Mouse (Mus musculus) cortical plate, adult 2 months (tissue): ENCODE measurements at regions not wholly inside any gene's neighbourhood (a gene's known extent, or its start where the extent isn't known, plus 50 kb on each side); places are given as distances from the start of the nearest gene placed in this dataset.

Source experiments
- CTCF ChIP-seq: fragments of 200-500 bp; IDR thresholded peaks from 2 replicates; pipeline ENCODE4 v1.5.1; 2011; ENCODE audit warnings: mild to moderate bottlenecking, control low read depth, low read length; ENCODE audit not compliant: insufficient read depth; ENCODE audit errors: extremely low read depth
- POLR2A ChIP-seq: fragments of 200-500 bp; IDR thresholded peaks from 2 replicates; pipeline ENCODE4 v1.6.1; 2011; ENCODE audit warnings: mild to moderate bottlenecking, low read length, control low read depth; ENCODE audit not compliant: insufficient read depth; ENCODE audit errors: extremely low read depth

- TF ChIP-seq CTCF, result no peak
- no peak for TF ChIP-seq POLR2A
Measured at GRCm38 (mm10) chr14:79851795-79852194, 80.7 kb upstream of the Pcdh8 start.
